ENCODE assay signal across 8 mouse cellular contexts in the genomic region with DNA sequence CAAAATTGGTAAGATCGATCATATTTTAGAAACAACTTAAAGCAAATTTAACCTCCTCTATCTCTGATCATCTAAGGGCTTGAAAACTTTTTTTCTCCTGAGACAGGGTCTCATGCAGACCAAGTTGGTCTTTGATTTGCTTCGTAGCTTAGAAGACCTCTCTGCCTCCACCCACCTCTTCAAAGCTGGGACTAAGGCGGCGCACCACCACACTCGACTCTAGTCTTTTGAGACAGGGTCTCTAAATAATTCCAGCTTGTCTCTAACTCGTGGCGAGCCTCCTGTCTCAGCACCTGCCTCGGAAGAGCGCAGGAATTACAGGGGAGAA. TPM values are rescaled to one million over a fixed set of nuclear protein-coding genes. Genes with fewer than 3 reads are reported as not detected.
DNase-seq lines count a peak whose midpoint lies in the region; ATAC-seq and TF ChIP-seq lines count a peak whose summit lies in the region.

No protein-coding gene starts in this region.

- no peak for ATAC-seq in neural tube, embryonic 11.5 days (ENCODE audit: insufficient read depth, low FRiP score, low TSS enrichment)
- no peak; the same call in 1 of the 2 replicates for ATAC-seq in limb, embryonic 13.5 days (ENCODE audit: low FRiP score, low read depth)
- ATAC-seq in activated CD4-positive, CD25-positive, alpha-beta regulatory T cell, adult 4 months, result no peak

- peak overlapping the region; percentile 90 for H3K4me3 ChIP-seq in cerebellum, adult 2 months (replicated peaks; ENCODE audit: insufficient read depth, low read depth, low read length)
- H3K4me3 ChIP-seq in neural tube, embryonic 11.5 days (ENCODE audit: low read depth, low read length), result peak overlapping the region; percentile 74
- H3K4me3 ChIP-seq in limb, embryonic 13.5 days, result peak overlapping the region; percentile 73
- H3K4me3 ChIP-seq in small intestine, adult 2 months (ENCODE audit: low read depth, low read length), result peak overlapping the region; percentile 88

- H3K4me2 ChIP-seq in neural tube, embryonic 11.5 days (ENCODE audit: low read depth), result peak overlapping the region; percentile 67
- peak overlapping the region; percentile 74 for H3K4me2 ChIP-seq in limb, embryonic 13.5 days (replicated peaks)

- WGBS in cerebellum, adult 2 months, result 8% methylated on average over 9 of the region's 9 CpGs
- WGBS in neural tube, embryonic 11.5 days, result 9% methylated on average over 9 of the region's 9 CpGs
- WGBS in limb, embryonic 13.5 days, result 10% methylated on average over 9 of the region's 9 CpGs
- 7% methylated on average over 9 of the region's 9 CpGs for WGBS in small intestine, adult 2 months

- H3K4me1 ChIP-seq in cerebellum, adult 2 months (ENCODE audit: control insufficient read depth, insufficient read depth, low read length), result no peaks in the 10 kb centered on the region
- H3K4me1 ChIP-seq in neural tube, embryonic 11.5 days (ENCODE audit: control insufficient read depth, insufficient read depth, low read length), result 0 out of 2 replicates have a peak, but pooled peaks cover 5% of the 10 kb centered on the region
- peaks cover 15% of the 10 kb centered on the region for H3K4me1 ChIP-seq in limb, embryonic 13.5 days
- H3K4me1 ChIP-seq in small intestine, adult 2 months (ENCODE audit: control insufficient read depth, insufficient read depth, insufficient read length, low read length), result peaks cover 2% of the 10 kb centered on the region; the same call in 1 of the 2 replicates

- no peak for TF ChIP-seq POLR2A in cerebellum, adult 2 months (IDR thresholded peaks at IDR 0.05; ENCODE audit: borderline replicate concordance, insufficient read depth, low read length)
- no peak for TF ChIP-seq POLR2A in small intestine, adult 2 months (IDR thresholded peaks at IDR 0.05; ENCODE audit: low read depth, low read length)

- no peaks in the 10 kb centered on the region for H3K27me3 ChIP-seq in cerebellum, adult 2 months (ENCODE audit: control insufficient read depth, insufficient read depth, low read length)
- no peaks in the 10 kb centered on the region for H3K27me3 ChIP-seq in neural tube, embryonic 11.5 days (ENCODE audit: control insufficient read depth, insufficient read depth, low read length)
- no peaks in the 10 kb centered on the region for H3K27me3 ChIP-seq in limb, embryonic 13.5 days
- no peaks in the 10 kb centered on the region for H3K27me3 ChIP-seq in small intestine, adult 2 months (ENCODE audit: control insufficient read depth, insufficient read depth, low read length)

- no peaks in the 10 kb centered on the region for H3K9me3 ChIP-seq in neural tube, embryonic 11.5 days (ENCODE audit: control insufficient read depth, low read length)
- 0 out of 2 replicates have a peak, but pooled peaks cover 5% of the 10 kb centered on the region for H3K9me3 ChIP-seq in limb, embryonic 13.5 days

- peak overlapping the region; percentile 72 for H3K9ac ChIP-seq in neural tube, embryonic 11.5 days (ENCODE audit: low read length)
- peak overlapping the region; percentile 72 for H3K9ac ChIP-seq in limb, embryonic 13.5 days

- no peak for TF ChIP-seq CTCF in cerebellum, adult 2 months (IDR thresholded peaks at IDR 0.05; ENCODE audit: borderline replicate concordance, insufficient read depth, low read depth, low read length)
- TF ChIP-seq CTCF in small intestine, adult 2 months (IDR thresholded peaks at IDR 0.05; ENCODE audit: extremely low read depth, insufficient read length, insufficient replicate concordance, low read depth, low read length), result no peak

- peak overlapping the region; percentile 80 for H3K27ac ChIP-seq in cerebellum, adult 2 months (ENCODE audit: insufficient read depth, low read length)
- peak overlapping the region; percentile 88 for H3K27ac ChIP-seq in neural tube, embryonic 11.5 days (ENCODE audit: low read depth, low read length)
- H3K27ac ChIP-seq in limb, embryonic 13.5 days, result peak overlapping the region; percentile 94
- H3K27ac ChIP-seq in small intestine, adult 2 months (ENCODE audit: insufficient read depth, low read depth, low read length), result peak overlapping the region; percentile 98

- H3K36me3 ChIP-seq in neural tube, embryonic 11.5 days (ENCODE audit: control insufficient read depth, insufficient read depth, low read length), result no peaks in the 10 kb centered on the region
- H3K36me3 ChIP-seq in limb, embryonic 13.5 days, result peaks cover 11% of the 10 kb centered on the region
- peaks cover 3% of the 10 kb centered on the region; the same call in 1 of the 2 replicates for H3K36me3 ChIP-seq in small intestine, adult 2 months (ENCODE audit: control insufficient read depth, insufficient read depth, low read length)

- DNase-seq in cerebellum, adult 2 months, result no peak
- DNase-seq in cerebellum, postnatal 14 days, result no peak
- no peak for DNase-seq in neural tube, embryonic 11.5 days (ENCODE audit: low spot score)
- no peak for DNase-seq in neural tube, embryonic 10.5 days (ENCODE audit: extremely low spot score, low spot score)
- no peak for DNase-seq in retina, postnatal 1 day

RNA-seq across cellular contexts. Expression of a gene that starts 0.6 kb away (rescaled TPM):
- polyA plus RNA-seq in cerebellum, adult 2 months (2012; rRNA removed), result 1.3 and 1.5 TPM in 2 replicates
- 15.3 and 18.9 TPM in 2 replicates for polyA plus RNA-seq in neural tube, embryonic 11.5 days (2014; fragmentation: Nextera tagmentation; extraction: Ambion mirVana)
- 10.7 and 11.8 TPM in 2 replicates for polyA plus RNA-seq in limb, embryonic 13.5 days (2015; fragmentation: Nextera tagmentation; extraction: Ambion mirVana)
- polyA plus RNA-seq in small intestine, adult 2 months (2012; rRNA removed), result 0.29 and 0.98 TPM in 2 replicates
- polyA plus RNA-seq in activated CD4-positive, CD25-positive, alpha-beta regulatory T cell, adult 4 months (2017; shearing (Covaris generic)), result 1 to 10 TPM; 6.0 to 6.7 TPM

RNA-seq across cellular contexts. Expression of a gene that starts 12.4 kb away (rescaled TPM):
- 42.8 and 48.7 TPM in 2 replicates for polyA plus RNA-seq in cerebellum, adult 2 months (2012; rRNA removed)
- polyA plus RNA-seq in neural tube, embryonic 11.5 days (2014; fragmentation: Nextera tagmentation; extraction: Ambion mirVana), result 141 and 150 TPM in 2 replicates
- 93.2 and 93.8 TPM in 2 replicates for polyA plus RNA-seq in limb, embryonic 13.5 days (2015; fragmentation: Nextera tagmentation; extraction: Ambion mirVana)
- 20.1 and 43.1 TPM in 2 replicates for polyA plus RNA-seq in small intestine, adult 2 months (2012; rRNA removed)
- 10 to 100 TPM; 81.9 to 83.6 TPM for polyA plus RNA-seq in activated CD4-positive, CD25-positive, alpha-beta regulatory T cell, adult 4 months (2017; shearing (Covaris generic))

RNA-seq across cellular contexts. Expression of a gene that starts 56.8 kb away (rescaled TPM):
- 2.1 and 2.7 TPM in 2 replicates for polyA plus RNA-seq in cerebellum, adult 2 months (2012; rRNA removed)
- 6.7 and 7.5 TPM in 2 replicates for polyA plus RNA-seq in neural tube, embryonic 11.5 days (2014; fragmentation: Nextera tagmentation; extraction: Ambion mirVana)
- polyA plus RNA-seq in limb, embryonic 13.5 days (2015; fragmentation: Nextera tagmentation; extraction: Ambion mirVana), result 1.3 and 1.6 TPM in 2 replicates
- 0.71 and 1.8 TPM in 2 replicates for polyA plus RNA-seq in small intestine, adult 2 months (2012; rRNA removed)
- polyA plus RNA-seq in activated CD4-positive, CD25-positive, alpha-beta regulatory T cell, adult 4 months (2017; shearing (Covaris generic)), result not detected
